Mouse (Mus musculus) adrenal gland, postnatal 10 days (tissue): ENCODE data around the gene Ccdc117. TPM values are rescaled to one million over a fixed set of nuclear protein-coding genes. Genes with fewer than 3 reads are reported as not detected.

ENCODE experiments used
- total RNA-seq, 2 experiments: library from RNA; stranded (reverse); gene quantifications; 2 replicates each; pipeline ENCODE4 v1.2.3; 2021

Gene Ccdc117
- total RNA-seq, 2 experiments from 2014 or later, result 19.2 to 21.5 TPM

Other genes starting within 250 kb of the Ccdc117 start
- gene Znrf3, start 97.3 kb downstream of the Ccdc117 start, total RNA-seq, result 10 to 100 TPM; 23.9 to 29.3 TPM
- 100 to 1,000 TPM; 100 to 121 TPM for gene Xbp1, start 21.5 kb downstream of the Ccdc117 start, total RNA-seq
- not detected for gene Ankrd36, start 27.5 kb upstream of the Ccdc117 start, total RNA-seq
- 100 to 1,000 TPM; 155 to 166 TPM for gene Mrps24, start 173.5 kb upstream of the Ccdc117 start, total RNA-seq
- gene Urgcp, start 220.2 kb upstream of the Ccdc117 start, total RNA-seq, result 10 to 100 TPM; 65.1 to 66.5 TPM
- gene Dbnl, start 246.3 kb upstream of the Ccdc117 start, total RNA-seq, result 10 to 100 TPM; 51.5 to 57.5 TPM